ENCODE assay signal across 8 mouse cellular contexts in genomic region chr9:35267976-35268715, GRCm38 (mm10). TPM values are rescaled to one million over a fixed set of nuclear protein-coding genes. Genes with fewer than 3 reads are reported as not detected.
DNase-seq lines count a peak whose midpoint lies in the region; ATAC-seq and TF ChIP-seq lines count a peak whose summit lies in the region.

No protein-coding gene starts in this region.

- peak overlapping the region; percentile 39 to 85; a peak in 3 of 4 replicates for H3K27ac ChIP-seq in heart, embryonic 14.5 days (replicated peaks in 1 of 2; ENCODE audit: control insufficient read depth in 1 of 2, insufficient read depth in 1 of 2, low read depth in 2 of 2, low read length in 2 of 2)
- H3K27ac ChIP-seq in limb, embryonic 11.5 days (replicated peaks; ENCODE audit: low read depth, low read length): no peak overlapping the region
- H3K27ac ChIP-seq in neural tube, embryonic 15.5 days (replicated peaks): peak overlapping the region; percentile 85

- peaks cover 5 to 17% of the 10 kb centered on the region in 2 experiments for H3K4me1 ChIP-seq in heart, embryonic 14.5 days (ENCODE audit: control insufficient read depth in 2 of 2, insufficient read depth in 2 of 2, low read length in 2 of 2)
- peaks cover 59% of the 10 kb centered on the region for H3K4me1 ChIP-seq in G1E (ENCODE audit: insufficient read depth, low read depth, low read length)
- peaks cover 51% of the 10 kb centered on the region for H3K4me1 ChIP-seq in erythroblast, embryonic 14.5 days (ENCODE audit: control insufficient read depth)
- H3K4me1 ChIP-seq in limb, embryonic 11.5 days (ENCODE audit: control insufficient read depth, insufficient read depth, low read length): peaks cover 14% of the 10 kb centered on the region; the same call in 1 of the 2 replicates
- peaks cover 23% of the 10 kb centered on the region for H3K4me1 ChIP-seq in neural tube, embryonic 15.5 days

- DNase-seq in heart, adult 8-10 months (ENCODE audit: low spot score): no peak
- no peak for DNase-seq in G1E (ENCODE audit: low spot score)
- DNase-seq in limb, embryonic 11.5 days (ENCODE audit: low spot score): no peak
- no peak for DNase-seq in urinary bladder, postnatal 4 days (ENCODE audit: low spot score in 2 of 2)
- DNase-seq in frontal cortex, postnatal 10 days (ENCODE audit: low spot score in 2 of 2): no peak

- H3K4me3 ChIP-seq in heart, embryonic 14.5 days (ENCODE audit: control insufficient read depth in 1 of 2, insufficient read depth in 1 of 2, low read depth in 1 of 2, low read length in 2 of 2): peak overlapping the region; percentile 79 to 97
- peak overlapping the region; percentile 89 for H3K4me3 ChIP-seq in G1E (ENCODE audit: low read depth, low read length)
- peak overlapping the region; percentile 92 for H3K4me3 ChIP-seq in erythroblast, embryonic 14.5 days (replicated peaks)
- peak overlapping the region; percentile 71 for H3K4me3 ChIP-seq in limb, embryonic 11.5 days (ENCODE audit: low read depth, low read length)
- peak overlapping the region; percentile 62 for H3K4me3 ChIP-seq in neural tube, embryonic 15.5 days (replicated peaks)

- 1% methylated on average over 21 of the region's 21 CpGs for WGBS in heart, embryonic 14.5 days
- WGBS in limb, embryonic 11.5 days: 2% methylated on average over 21 of the region's 21 CpGs
- WGBS in neural tube, embryonic 15.5 days: 2% methylated on average over 21 of the region's 21 CpGs

- H3K36me3 ChIP-seq in heart, embryonic 14.5 days (ENCODE audit: control insufficient read depth, insufficient read depth, low read length): peaks cover 27% of the 10 kb centered on the region
- H3K36me3 ChIP-seq in G1E (replicated peaks): peaks cover 48% of the 10 kb centered on the region
- peaks cover 26% of the 10 kb centered on the region for H3K36me3 ChIP-seq in erythroblast, embryonic 14.5 days (ENCODE audit: control insufficient read depth)
- H3K36me3 ChIP-seq in limb, embryonic 11.5 days (ENCODE audit: control insufficient read depth, insufficient read depth, low read length): no peaks in the 10 kb centered on the region; the same call in 1 of the 2 replicates
- peaks cover 15% of the 10 kb centered on the region for H3K36me3 ChIP-seq in neural tube, embryonic 15.5 days

- H3K9ac ChIP-seq in heart, embryonic 14.5 days (ENCODE audit: low read length): peak overlapping the region; percentile 83
- peak overlapping the region; percentile 75 for H3K9ac ChIP-seq in limb, embryonic 11.5 days (ENCODE audit: low read length)
- H3K9ac ChIP-seq in neural tube, embryonic 15.5 days (replicated peaks): peak overlapping the region; percentile 62

- ATAC-seq in heart, embryonic 14.5 days (ENCODE audit: insufficient number of reproducible peaks, insufficient read depth, low FRiP score, low read depth): peak; percentile 40; the same call in 1 of the 2 replicates
- no peak for ATAC-seq in G1E (ENCODE audit: extremely low read depth, insufficient number of reproducible peaks, low FRiP score, poor library complexity, severe bottlenecking)
- ATAC-seq in limb, embryonic 11.5 days (ENCODE audit: insufficient number of reproducible peaks, low FRiP score, low TSS enrichment, low read depth): peak; percentile 59
- ATAC-seq in neural tube, embryonic 15.5 days (ENCODE audit: low FRiP score): peak; percentile 65

- H3K9me3 ChIP-seq in heart, embryonic 14.5 days (ENCODE audit: control insufficient read depth, low read length): no peaks in the 10 kb centered on the region
- no peaks in the 10 kb centered on the region for H3K9me3 ChIP-seq in G1E (replicated peaks)
- H3K9me3 ChIP-seq in erythroblast, embryonic 14.5 days (ENCODE audit: control insufficient read depth, low read length): no peaks in the 10 kb centered on the region
- H3K9me3 ChIP-seq in limb, embryonic 11.5 days (ENCODE audit: control insufficient read depth, low read length): no peaks in the 10 kb centered on the region
- H3K9me3 ChIP-seq in neural tube, embryonic 15.5 days (replicated peaks): no peaks in the 10 kb centered on the region

- H3K4me2 ChIP-seq in heart, embryonic 14.5 days (ENCODE audit: low read length): peak overlapping the region; percentile 84
- H3K4me2 ChIP-seq in limb, embryonic 11.5 days (ENCODE audit: low read depth, severe bottlenecking): peak overlapping the region; percentile 80
- H3K4me2 ChIP-seq in neural tube, embryonic 15.5 days: peak overlapping the region; percentile 77

- no peaks in the 10 kb centered on the region for H3K27me3 ChIP-seq in heart, embryonic 14.5 days (ENCODE audit: control insufficient read depth, insufficient read depth, low read length)
- no peaks in the 10 kb centered on the region for H3K27me3 ChIP-seq in G1E (ENCODE audit: insufficient read depth, low read length)
- H3K27me3 ChIP-seq in erythroblast, embryonic 14.5 days (ENCODE audit: control insufficient read depth): no peaks in the 10 kb centered on the region
- no peaks in the 10 kb centered on the region for H3K27me3 ChIP-seq in limb, embryonic 11.5 days (ENCODE audit: control insufficient read depth, insufficient read depth, low read length)
- H3K27me3 ChIP-seq in neural tube, embryonic 15.5 days (replicated peaks): no peaks in the 10 kb centered on the region

- TF ChIP-seq CTCF in G1E (IDR thresholded peaks at IDR 0.05; ENCODE audit: low read depth, low read length): no peak

RNA-seq across cellular contexts. Expression of gene Rpusd4, which starts 0.5 kb away (rescaled TPM):
- polyA plus RNA-seq in heart, embryonic 14.5 days (2014; fragmentation: Nextera tagmentation; extraction: Ambion mirVana): 19.4 and 24.2 TPM in 2 replicates
- total RNA-seq in heart, adult 8-10 months (2022): 10 to 100 TPM; 12.7 to 14.5 (median 13.7) TPM
- total RNA-seq in G1E (2014; fragmentation: Nextera tagmentation): 17.7 and 24.0 TPM in 2 replicates
- 23.9 and 24.9 TPM in 2 replicates for total RNA-seq in G1E (2017)
- polyA plus RNA-seq in G1E (2012): 2.1 and 3.1 TPM in 2 replicates
- polyA plus RNA-seq in erythroblast, embryonic 14.5 days (2012): 0.07 and 0.16 TPM in 2 replicates
- polyA plus RNA-seq in limb, embryonic 11.5 days (2014; fragmentation: Nextera tagmentation; extraction: Ambion mirVana): 37.4 and 38.5 TPM in 2 replicates
- polyA plus RNA-seq in neural tube, embryonic 15.5 days (2015; fragmentation: Nextera tagmentation; extraction: Ambion mirVana): 17.9 and 19.4 TPM in 2 replicates

RNA-seq across cellular contexts. Expression of gene Fam118b, which starts 0.5 kb away (rescaled TPM):
- 26.1 and 28.3 TPM in 2 replicates for polyA plus RNA-seq in heart, embryonic 14.5 days (2014; fragmentation: Nextera tagmentation; extraction: Ambion mirVana)
- 10 to 100 TPM; 13.6 to 17.4 (median 14.5) TPM for total RNA-seq in heart, adult 8-10 months (2022)
- total RNA-seq in G1E (2014; fragmentation: Nextera tagmentation): 44.0 and 51.0 TPM in 2 replicates
- 36.8 and 38.7 TPM in 2 replicates for total RNA-seq in G1E (2017)
- polyA plus RNA-seq in G1E (2012): 5.7 and 9.5 TPM in 2 replicates
- 0.20 and 0.31 TPM in 2 replicates for polyA plus RNA-seq in erythroblast, embryonic 14.5 days (2012)
- polyA plus RNA-seq in limb, embryonic 11.5 days (2014; fragmentation: Nextera tagmentation; extraction: Ambion mirVana): 63.0 and 64.9 TPM in 2 replicates
- 47.5 and 48.8 TPM in 2 replicates for polyA plus RNA-seq in neural tube, embryonic 15.5 days (2015; fragmentation: Nextera tagmentation; extraction: Ambion mirVana)

RNA-seq across cellular contexts. Expression of gene Foxred1, which starts 57.3 kb away (rescaled TPM):
- 58.6 and 60.2 TPM in 2 replicates for polyA plus RNA-seq in heart, embryonic 14.5 days (2014; fragmentation: Nextera tagmentation; extraction: Ambion mirVana)
- 10 to 100 TPM; 74.4 to 89.0 (median 78.8) TPM for total RNA-seq in heart, adult 8-10 months (2022)
- total RNA-seq in G1E (2014; fragmentation: Nextera tagmentation): 11.9 and 13.5 TPM in 2 replicates
- total RNA-seq in G1E (2017): 31.1 and 39.2 TPM in 2 replicates
- 8.4 and 11.4 TPM in 2 replicates for polyA plus RNA-seq in G1E (2012)
- polyA plus RNA-seq in erythroblast, embryonic 14.5 days (2012): 0.41 and 0.56 TPM in 2 replicates
- 35.7 and 39.8 TPM in 2 replicates for polyA plus RNA-seq in limb, embryonic 11.5 days (2014; fragmentation: Nextera tagmentation; extraction: Ambion mirVana)
- 48.2 and 50.1 TPM in 2 replicates for polyA plus RNA-seq in neural tube, embryonic 15.5 days (2015; fragmentation: Nextera tagmentation; extraction: Ambion mirVana)
